Mouse (Mus musculus): ENCODE data around the gene Gm8909.
"Not testable (repeated sequence)": the region's sequence is repeated elsewhere in the genome, so short reads cannot be mapped to it uniquely, and the experiment has no call there.

DNA sequence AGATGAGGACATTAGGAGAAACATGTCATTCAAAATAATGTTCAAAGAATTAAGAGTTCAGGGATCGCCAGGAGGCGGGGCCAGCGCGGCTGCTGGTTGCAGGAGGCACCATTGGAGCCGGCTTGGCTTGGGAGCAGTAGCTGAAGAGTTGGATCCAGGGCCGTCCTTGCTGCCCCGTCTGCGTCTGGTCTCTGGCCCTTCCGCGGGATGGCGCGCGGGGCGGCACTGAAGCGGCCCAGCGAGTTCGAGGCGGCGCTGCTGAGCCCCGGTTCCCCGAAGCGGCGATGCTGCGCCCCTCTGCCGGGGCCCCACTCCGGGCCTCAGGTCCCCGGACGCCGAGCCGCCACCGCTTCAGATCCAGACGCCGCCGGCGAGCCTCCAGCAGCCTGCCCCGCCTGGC lies 10.6 kb downstream of the Gm8909 start:
- TF ChIP-seq CTCF, EP300 (IDR thresholded peaks at IDR 0.05; ENCODE audit: low read depth): not testable (repeated sequence)
